Mouse (Mus musculus): Measurements from ENCODE around the gene Siah2. TPM values are rescaled to one million over a fixed set of nuclear protein-coding genes. Genes with fewer than 3 reads are reported as not detected.

Gene Siah2
- polyA plus RNA-seq, 2 experiments = 7.5 to 12.2 TPM

DNA sequence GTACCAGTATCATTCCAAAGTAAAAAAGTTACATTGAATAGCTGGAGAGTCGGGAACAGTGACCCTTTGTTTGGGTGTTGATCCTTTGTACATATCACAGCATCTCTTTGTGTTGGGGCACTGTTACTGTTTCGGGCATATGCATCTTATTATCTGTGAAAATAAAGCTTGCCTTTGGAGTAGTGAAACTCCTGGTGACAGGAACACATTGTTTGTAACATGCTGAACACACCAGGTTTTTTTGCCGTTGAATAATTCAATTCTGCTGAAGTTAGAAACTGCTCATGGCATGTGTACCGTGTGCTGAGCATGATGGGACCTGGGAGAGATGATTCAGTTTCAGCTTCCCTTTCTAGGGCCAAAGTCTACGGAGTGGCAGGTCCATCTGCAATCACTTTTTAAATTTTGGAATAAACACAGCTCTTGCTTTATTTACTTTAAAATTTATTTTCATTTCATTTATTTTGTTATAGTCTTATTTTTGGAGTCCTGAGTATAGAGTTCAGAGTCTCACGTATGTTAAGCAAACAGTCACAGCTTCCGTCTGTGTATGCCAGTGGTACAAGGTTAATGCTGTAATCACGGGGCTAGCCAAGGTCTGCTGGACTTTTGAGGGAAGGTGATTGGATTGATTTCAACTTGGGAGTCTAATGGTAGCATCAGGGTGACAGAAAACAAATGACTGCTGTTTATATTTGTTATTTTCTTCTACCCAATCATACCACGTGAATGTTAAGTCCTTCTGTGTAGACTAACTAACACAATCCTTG lies 27.4 kb upstream of the Siah2 start:
- no peaks in the 10 kb centered on the region for H3K27me3 ChIP-seq (ENCODE audit: control insufficient read depth, insufficient read depth, low read length)
- ATAC-seq (ENCODE audit: low FRiP score, low read depth) (no peak), DNase-seq (ENCODE audit: low spot score) (no peak)
- no peak overlapping the region for H3K27ac ChIP-seq (replicated peaks; ENCODE audit: low read depth, low read length)
- H3K9ac ChIP-seq (ENCODE audit: low read depth, low read length, severe bottlenecking) = no peak overlapping the region
- no peak overlapping the region for H3K4me3 ChIP-seq (replicated peaks; ENCODE audit: low read length)
- no peaks in the 10 kb centered on the region for H3K36me3 ChIP-seq (ENCODE audit: control insufficient read depth, insufficient read depth, low read length)
- H3K4me2 ChIP-seq (replicated peaks; ENCODE audit: low read depth, low read length, severe bottlenecking) = no peak overlapping the region
- 84% methylated on average over 9 of the region's 9 CpGs for WGBS
- no peaks in the 10 kb centered on the region; the same call in 1 of the 2 replicates for H3K9me3 ChIP-seq (ENCODE audit: control insufficient read depth, low read length)
- no peaks in the 10 kb centered on the region for H3K4me1 ChIP-seq (ENCODE audit: control insufficient read depth, insufficient read depth, low read length)
- no peak for TF ChIP-seq POLR2A (IDR thresholded peaks at IDR 0.05; ENCODE audit: borderline replicate concordance, extremely low read depth, insufficient read depth, insufficient read length)

GRCm38 (mm10) chr3:58716705-58717104 lies 24.5 kb upstream of the Siah2 start:
- no peak for TF ChIP-seq POLR2A (IDR thresholded peaks at IDR 0.05; ENCODE audit: borderline replicate concordance, extremely low read depth, insufficient read depth, insufficient read length)
- Histone ChIP-seq H3K4me3 (replicated peaks; ENCODE audit: low read length) (no peak overlapping the region), H3K9me3 (ENCODE audit: control insufficient read depth, low read length) (no peaks in the 10 kb centered on the region; the same call in 1 of the 2 replicates), H3K4me2 (replicated peaks; ENCODE audit: low read depth, low read length, severe bottlenecking) (no peak overlapping the region), H3K27ac (replicated peaks; ENCODE audit: low read depth, low read length) (no peak overlapping the region), H3K4me1 (ENCODE audit: control insufficient read depth, insufficient read depth, low read length) (no peaks in the 10 kb centered on the region), H3K27me3 (ENCODE audit: control insufficient read depth, insufficient read depth, low read length) (no peaks in the 10 kb centered on the region), H3K9ac (ENCODE audit: low read depth, low read length, severe bottlenecking) (no peak overlapping the region), H3K36me3 (ENCODE audit: control insufficient read depth, insufficient read depth, low read length) (no peaks in the 10 kb centered on the region)
- DNase-seq (ENCODE audit: low spot score) (no peak), ATAC-seq (ENCODE audit: low FRiP score, low read depth) (no peak)
- 88% methylated on average over 2 of the region's 2 CpGs for WGBS

DNA sequence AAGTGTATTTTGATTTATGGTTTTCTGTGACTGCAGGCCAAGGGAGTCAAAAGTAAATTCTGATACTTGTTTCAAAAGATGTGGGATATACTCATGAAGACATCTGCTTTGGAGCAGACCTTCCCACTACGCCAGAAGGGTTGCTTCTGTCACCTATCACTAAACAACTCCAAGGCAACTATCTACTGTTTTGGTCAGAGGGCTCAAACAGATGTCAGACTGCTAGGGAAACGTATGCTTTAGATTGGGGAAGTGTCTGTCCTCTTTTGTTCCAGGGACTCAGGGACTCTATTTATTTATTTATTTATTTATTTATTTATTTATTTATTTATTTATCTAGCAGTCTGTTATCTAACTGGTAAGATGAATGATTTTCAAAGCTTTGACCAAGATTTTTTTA lies 22.6 kb upstream of the Siah2 start:
- no peaks in the 10 kb centered on the region; the same call in 1 of the 2 replicates for H3K9me3 ChIP-seq (ENCODE audit: control insufficient read depth, low read length)
- H3K27ac ChIP-seq (replicated peaks; ENCODE audit: low read depth, low read length) = no peak overlapping the region
- no peaks in the 10 kb centered on the region for H3K4me1 ChIP-seq (ENCODE audit: control insufficient read depth, insufficient read depth, low read length)
- TF ChIP-seq POLR2A (IDR thresholded peaks at IDR 0.05; ENCODE audit: borderline replicate concordance, extremely low read depth, insufficient read depth, insufficient read length) = no peak
- DNase-seq (ENCODE audit: low spot score) (no peak), ATAC-seq (ENCODE audit: low FRiP score, low read depth) (no peak)
- no peaks in the 10 kb centered on the region for H3K27me3 ChIP-seq (ENCODE audit: control insufficient read depth, insufficient read depth, low read length)
- no peaks in the 10 kb centered on the region for H3K36me3 ChIP-seq (ENCODE audit: control insufficient read depth, insufficient read depth, low read length)
- H3K4me2 ChIP-seq (replicated peaks; ENCODE audit: low read depth, low read length, severe bottlenecking) = no peak overlapping the region
- 72% methylated on average over 2 of the region's 2 CpGs for WGBS
- no peak overlapping the region for H3K4me3 ChIP-seq (replicated peaks; ENCODE audit: low read length)
- H3K9ac ChIP-seq (ENCODE audit: low read depth, low read length, severe bottlenecking) = no peak overlapping the region

DNA sequence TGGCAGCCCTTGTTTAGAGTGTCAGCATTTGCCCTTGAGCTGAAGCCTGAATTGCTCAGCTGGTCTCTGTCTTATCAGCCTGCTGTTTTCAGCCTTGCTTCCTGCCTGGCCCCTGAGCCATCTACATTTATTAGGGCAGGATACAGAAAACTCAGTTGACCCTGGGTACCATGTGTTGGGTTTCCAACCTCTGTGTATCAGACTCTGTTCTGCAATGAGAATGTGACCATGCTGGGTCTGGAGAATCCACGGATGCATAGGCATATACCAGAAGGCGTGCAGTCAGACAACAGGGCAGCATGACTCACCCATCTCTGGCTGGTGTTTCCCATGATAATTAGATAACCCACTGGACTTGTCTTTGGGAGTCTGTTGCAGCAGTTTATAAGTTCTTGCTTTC lies 21.8 kb upstream of the Siah2 start:
- no peak for DNase-seq (ENCODE audit: low spot score)
- Histone ChIP-seq H3K4me3 (replicated peaks; ENCODE audit: low read length) (no peak overlapping the region), H3K36me3 (ENCODE audit: control insufficient read depth, insufficient read depth, low read length) (no peaks in the 10 kb centered on the region), H3K4me2 (replicated peaks; ENCODE audit: low read depth, low read length, severe bottlenecking) (no peak overlapping the region), H3K4me1 (ENCODE audit: control insufficient read depth, insufficient read depth, low read length) (no peaks in the 10 kb centered on the region), H3K9me3 (ENCODE audit: control insufficient read depth, low read length) (no peaks in the 10 kb centered on the region; the same call in 1 of the 2 replicates), H3K27ac (replicated peaks; ENCODE audit: low read depth, low read length) (no peak overlapping the region), H3K27me3 (ENCODE audit: control insufficient read depth, insufficient read depth, low read length) (no peaks in the 10 kb centered on the region), H3K9ac (ENCODE audit: low read depth, low read length, severe bottlenecking) (no peak overlapping the region)
- no peak for ATAC-seq (ENCODE audit: low FRiP score, low read depth)
- no peak for TF ChIP-seq POLR2A (IDR thresholded peaks at IDR 0.05; ENCODE audit: borderline replicate concordance, extremely low read depth, insufficient read depth, insufficient read length)
- WGBS = 66% methylated on average over 2 of the region's 2 CpGs

GRCm38 (mm10) chr3:58713191-58713590 lies 21.0 kb upstream of the Siah2 start:
- no peak overlapping the region for H3K27ac ChIP-seq (replicated peaks; ENCODE audit: low read depth, low read length)
- 73% methylated on average over 4 of the region's 4 CpGs for WGBS
- no peak overlapping the region for H3K4me3 ChIP-seq (replicated peaks; ENCODE audit: low read length)
- no peaks in the 10 kb centered on the region; the same call in 1 of the 2 replicates for H3K9me3 ChIP-seq (ENCODE audit: control insufficient read depth, low read length)
- H3K36me3 ChIP-seq (ENCODE audit: control insufficient read depth, insufficient read depth, low read length) = no peaks in the 10 kb centered on the region
- no peak overlapping the region for H3K9ac ChIP-seq (ENCODE audit: low read depth, low read length, severe bottlenecking)
- no peaks in the 10 kb centered on the region for H3K27me3 ChIP-seq (ENCODE audit: control insufficient read depth, insufficient read depth, low read length)
- no peak overlapping the region for H3K4me2 ChIP-seq (replicated peaks; ENCODE audit: low read depth, low read length, severe bottlenecking)
- H3K4me1 ChIP-seq (ENCODE audit: control insufficient read depth, insufficient read depth, low read length) = no peaks in the 10 kb centered on the region
- DNase-seq (ENCODE audit: low spot score) (no peak), ATAC-seq (ENCODE audit: low FRiP score, low read depth) (no peak)
- no peak for TF ChIP-seq POLR2A (IDR thresholded peaks at IDR 0.05; ENCODE audit: borderline replicate concordance, extremely low read depth, insufficient read depth, insufficient read length)
